Mouse (Mus musculus) spleen, adult 2 months (tissue): ENCODE measurements around the gene Abca7. TPM values are rescaled to one million over a fixed set of nuclear protein-coding genes. Genes with fewer than 3 reads are reported as not detected.

Source experiments
- DNase-seq, 2 experiments: peaks; one replicate each; pipeline versions ENCODE4 v3.0.0 to v3.0.0-alpha.2; 2012 to 2021; ENCODE audit warnings: low spot score in 2 of 2, low read depth in 1 of 2
- H3K27ac ChIP-seq: fragments of 200-500 bp; 2 replicates; pipeline ENCODE4 v1.5.1; 2012; ENCODE audit warnings: low read length, inconsistent platforms; ENCODE audit not compliant: insufficient read depth
- H3K27me3 ChIP-seq: fragments of 200-500 bp; 2 replicates; pipeline ENCODE4 v1.6.1; 2012; ENCODE audit warnings: mild to moderate bottlenecking, moderate library complexity, low read length, inconsistent platforms; ENCODE audit not compliant: control insufficient read depth, insufficient read depth
- H3K36me3 ChIP-seq: fragments of 200-500 bp; 2 replicates; pipeline ENCODE4 v1.6.1; 2012; ENCODE audit warnings: mild to moderate bottlenecking, low read length, inconsistent platforms; ENCODE audit not compliant: control insufficient read depth, insufficient read depth
- H3K4me1 ChIP-seq: fragments of 200-500 bp; 2 replicates; pipeline ENCODE4 v1.6.1; 2011; ENCODE audit warnings: inconsistent platforms; ENCODE audit not compliant: control insufficient read depth, insufficient read depth, insufficient read length
- H3K4me3 ChIP-seq: fragments of 200-500 bp; 2 replicates; pipeline ENCODE4 v1.5.1; 2011; ENCODE audit warnings: mild to moderate bottlenecking, inconsistent platforms; ENCODE audit not compliant: insufficient read depth, insufficient read length; ENCODE audit errors: extremely low read depth
- CTCF ChIP-seq: fragments of 200-500 bp; IDR thresholded peaks from 2 replicates; pipeline ENCODE4 v1.5.1; 2011; ENCODE audit warnings: mild to moderate bottlenecking, inconsistent platforms; ENCODE audit not compliant: insufficient read depth, insufficient read length, insufficient replicate concordance; ENCODE audit errors: extremely low read depth
- POLR2A ChIP-seq: fragments of 200-500 bp; IDR thresholded peaks from 2 replicates; pipeline ENCODE4 v1.6.1; 2011; ENCODE audit warnings: low read depth, low read length, inconsistent platforms
- WGBS: fragments of 180-500 bp; shearing (Covaris S2); methylation state at CpG from one replicate; pipeline ENCODE4 v1.1.7; 2018; 5-methylcytosine and 5-hydroxymethylcytosine counted together
- polyA plus RNA-seq: library from polyadenylated mRNA; depleted of rRNA; stranded (reverse); fragments of >200 nt; gene quantifications from 2 replicates; pipeline ENCODE4 v1.2.3, GENCODE M21; 2012

Abca7 gene
- polyA plus RNA-seq, 1 experiment = 50.4 TPM

GRCm38 (mm10) chr10:80025463-80025862 lies 29.2 kb downstream of the Abca7 start:
- Histone ChIP-seq H3K4me3 (no peak overlapping the region), H3K4me1 (peaks cover 46% of the 10 kb centered on the region; the same call in 1 of the 2 replicates), H3K27me3 (no peaks in the 10 kb centered on the region), H3K36me3 (peaks cover 81% of the 10 kb centered on the region), H3K27ac (peak overlapping the region; percentile 94)
- WGBS = 89% methylated on average over 10 of the region's 10 CpGs
- no peak for DNase-seq
- TF ChIP-seq POLR2A (no peak), CTCF (no peak)

- DNase-seq = no peak
- H3K27ac ChIP-seq = peak overlapping the region; percentile 58
- H3K4me1 ChIP-seq = peaks cover 48% of the 10 kb centered on the region; the same call in 1 of the 2 replicates
- TF ChIP-seq POLR2A = no peak
- TF ChIP-seq CTCF = no peak
- H3K36me3 ChIP-seq = peaks cover 81% of the 10 kb centered on the region
- H3K4me3 ChIP-seq = no peak overlapping the region
- WGBS = 67% methylated on average over 12 of the region's 12 CpGs
- H3K27me3 ChIP-seq = no peaks in the 10 kb centered on the region
These were observed 29.6 kb downstream of the Abca7 start for GRCm38 (mm10) chr10:80025889-80026288.

- Histone ChIP-seq H3K4me1 (peaks cover 46% of the 10 kb centered on the region; the same call in 1 of the 2 replicates), H3K4me3 (no peak overlapping the region), H3K27me3 (no peaks in the 10 kb centered on the region), H3K27ac (no peak overlapping the region; the same call in 1 of the 2 replicates), H3K36me3 (peaks cover 72% of the 10 kb centered on the region)
- DNase-seq = no peak
- 87% methylated on average over 20 of the region's 20 CpGs for WGBS
- TF ChIP-seq CTCF = no peak
- TF ChIP-seq POLR2A = no peak
These were observed 31.6 kb downstream of the Abca7 start for GRCm38 (mm10) chr10:80027681-80028520.

GRCm38 (mm10) chr10:80028521-80028846 lies 32.2 kb downstream of the Abca7 start:
- TF ChIP-seq CTCF = no peak
- over 99% methylated on average over 13 of the region's 13 CpGs for WGBS
- Histone ChIP-seq H3K27ac (no peak overlapping the region; the same call in 1 of the 2 replicates), H3K36me3 (peaks cover 70% of the 10 kb centered on the region), H3K4me3 (no peak overlapping the region), H3K4me1 (peaks cover 47% of the 10 kb centered on the region; the same call in 1 of the 2 replicates), H3K27me3 (no peaks in the 10 kb centered on the region)
- no peak for DNase-seq

DNA sequence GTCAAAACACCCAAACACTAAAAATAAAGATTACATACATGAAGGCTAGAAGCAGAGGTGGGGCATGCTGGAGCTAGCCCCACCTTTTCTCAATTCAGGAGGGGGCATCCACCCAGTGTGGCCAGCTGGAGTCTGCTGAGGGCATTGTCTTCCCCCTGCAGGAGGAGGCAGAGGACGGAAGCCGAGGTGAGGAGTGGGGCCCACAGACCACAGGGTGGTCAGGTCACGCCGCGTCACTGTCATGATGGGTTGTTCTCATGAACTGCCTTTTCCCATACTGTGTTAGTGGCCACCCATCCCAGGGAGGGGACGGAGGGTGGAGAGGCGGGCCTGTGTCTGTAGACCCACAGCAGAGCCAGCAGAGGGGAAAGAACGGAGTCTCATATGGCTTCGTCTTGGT lies 33.9 kb downstream of the Abca7 start:
- Histone ChIP-seq H3K4me3 (no peak overlapping the region), H3K27me3 (no peaks in the 10 kb centered on the region), H3K27ac (peak overlapping the region; percentile 28; the same call in 1 of the 2 replicates), H3K4me1 (peaks cover 51% of the 10 kb centered on the region), H3K36me3 (peaks cover 64% of the 10 kb centered on the region)
- TF ChIP-seq POLR2A (no peak), CTCF (no peak)
- DNase-seq = no peak
- 75% methylated on average over 9 of the region's 9 CpGs for WGBS

- WGBS = 86% methylated on average over 17 of the region's 17 CpGs
- Histone ChIP-seq H3K4me1 (peaks cover 50% of the 10 kb centered on the region), H3K27me3 (no peaks in the 10 kb centered on the region), H3K4me3 (no peak overlapping the region), H3K36me3 (peaks cover 64% of the 10 kb centered on the region), H3K27ac (peak overlapping the region; percentile 96; the same call in 1 of the 2 replicates)
- TF ChIP-seq POLR2A (no peak), CTCF (no peak)
- DNase-seq = no peak
These were observed 34.4 kb downstream of the Abca7 start for GRCm38 (mm10) chr10:80030736-80031135.
